8 mouse cellular contexts compared by ENCODE assay signal in the genomic region with DNA sequence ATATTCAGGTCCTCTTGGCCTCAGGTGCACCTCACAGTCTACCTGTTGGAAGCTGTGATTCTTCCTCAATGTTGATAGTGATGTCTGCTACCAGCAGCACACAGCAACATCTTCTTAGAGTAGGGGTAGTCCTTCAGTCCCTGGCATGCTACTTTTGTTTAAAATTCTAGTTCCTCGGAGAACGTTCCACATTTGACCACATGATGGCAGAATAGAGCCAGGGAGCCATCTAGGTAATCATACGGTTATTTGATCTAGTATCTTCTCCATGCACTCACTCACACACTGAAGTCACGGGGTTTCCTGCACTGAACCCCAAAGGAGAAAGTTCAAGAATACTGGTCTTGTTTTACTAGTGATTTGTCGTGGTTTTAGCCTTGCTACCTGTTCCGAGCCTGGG.
DNase-seq lines count a peak whose midpoint lies in the region; ATAC-seq and TF ChIP-seq lines count a peak whose summit lies in the region.

No protein-coding gene starts in this region.

- ATAC-seq in lung, postnatal 0 days = no peak

- H3K27me3 ChIP-seq in lung, postnatal 0 days (replicated peaks; ENCODE audit: insufficient read depth, low read length) = no peaks in the 10 kb centered on the region

- no peaks in the 10 kb centered on the region for H3K9me3 ChIP-seq in lung, postnatal 0 days (ENCODE audit: low read length)

- no peak overlapping the region for H3K9ac ChIP-seq in lung, postnatal 0 days (replicated peaks; ENCODE audit: low read depth)

- no peaks in the 10 kb centered on the region for H3K36me3 ChIP-seq in lung, postnatal 0 days (ENCODE audit: insufficient read depth, low read length)

- no peak overlapping the region for H3K27ac ChIP-seq in left cerebral cortex, adult 2 months
- no peak overlapping the region for H3K27ac ChIP-seq in lung, postnatal 0 days (ENCODE audit: low read length)

- H3K4me2 ChIP-seq in lung, postnatal 0 days (replicated peaks; ENCODE audit: low read depth, low read length) = no peak overlapping the region

- no peak for TF ChIP-seq EP300 in lung, postnatal 0 days (IDR thresholded peaks at IDR 0.05)

- H3K4me1 ChIP-seq in lung, postnatal 0 days (ENCODE audit: insufficient read depth, low read depth, low read length) = no peaks in the 10 kb centered on the region

- intact Hi-C loops in left cerebral cortex, adult 2 months (cut with DNase I) = loop anchor here (10.0 kb wide), 1 partner anchor 963 kb away; no protein-coding TSS in a partner anchor
- intact Hi-C loops in left cerebral cortex, postnatal 36 days (cut with DNase I) = no loop called here

- no peak overlapping the region for H3K4me3 ChIP-seq in left cerebral cortex, adult 2 months
- no peak overlapping the region for H3K4me3 ChIP-seq in lung, postnatal 0 days (ENCODE audit: low read depth, low read length)

- WGBS in lung, postnatal 0 days = 17% methylated on average over 6 of the region's 6 CpGs

- peak; percentile 19 to 77 for DNase-seq in adrenal gland, adult (ENCODE audit: inconsistent age in 2 of 2, low spot score in 1 of 2)
- no peak for DNase-seq in adrenal gland, postnatal 4 days (ENCODE audit: low spot score in 2 of 2)
- peak in 1 of 2 experiments; percentile 17 for DNase-seq in left cerebral cortex, adult 2 months (ENCODE audit: extremely low spot score in 1 of 2, low spot score in 2 of 2)
- no peak for DNase-seq in left cerebral cortex, postnatal 36 days (ENCODE audit: low spot score in 2 of 2)
- peak; percentile 53 for DNase-seq in R1 (ENCODE audit: low read depth, low spot score)
- DNase-seq in fibroblast of lung, adult 2 months (ENCODE audit: low read depth) = peak; percentile 28
- peak; percentile 57 for DNase-seq in lung, postnatal 0 days (ENCODE audit: low spot score)
- no peak for DNase-seq in gastrocnemius, adult 8-10 months (ENCODE audit: low spot score in 2 of 2)

- peak; percentile 58 for TF ChIP-seq CTCF in left cerebral cortex, adult 2 months (IDR thresholded peaks at IDR 0.05)
- peak; percentile 79 for TF ChIP-seq CTCF in lung, postnatal 0 days (IDR thresholded peaks at IDR 0.05)

Comparison
In these comparisons a context has a peak if more than half of its experiments do, and no peak if none do; other contexts are left out.
1. DNase-seq: peak in adrenal gland, adult (2 of 2), R1 (single experiment), fibroblast of lung, adult 2 months (single experiment) and lung, postnatal 0 days (single experiment); none in adrenal gland, postnatal 4 days (0 of 2), left cerebral cortex, postnatal 36 days (0 of 2) and gastrocnemius, adult 8-10 months (0 of 2).